Mouse (Mus musculus): Measurements from ENCODE around the gene Zmynd8. TPM values are rescaled to one million over a fixed set of nuclear protein-coding genes. Genes with fewer than 3 reads are reported as not detected.

Gene Zmynd8
- polyA plus RNA-seq, 1 experiment from 2014 or later = 28.6 TPM

GRCm38 (mm10) chr2:165885951-165886320 is 12.9 kb downstream of the Zmynd8 start:
- Histone ChIP-seq H3K4me1 (ENCODE audit: control insufficient read depth, insufficient read depth, low read length) (peaks cover 77% of the 10 kb centered on the region), H3K9me3 (ENCODE audit: control insufficient read depth, low read length) (no peaks in the 10 kb centered on the region), H3K36me3 (ENCODE audit: control insufficient read depth, insufficient read depth, low read length) (no peaks in the 10 kb centered on the region), H3K27ac (replicated peaks; ENCODE audit: low read depth, low read length) (peak overlapping the region; percentile 99), H3K27me3 (replicated peaks; ENCODE audit: control insufficient read depth, insufficient read depth, low read length) (no peaks in the 10 kb centered on the region), H3K4me2 (ENCODE audit: low read depth, low read length) (no peak overlapping the region), H3K9ac (ENCODE audit: low read depth, low read length) (peak overlapping the region; percentile 63), H3K4me3 (ENCODE audit: low read depth, low read length) (no peak overlapping the region)
- ATAC-seq (ENCODE audit: low read depth) = no peak
- 21% methylated on average over 4 of the region's 4 CpGs for WGBS
- DNase-seq (ENCODE audit: low spot score) = no peak

GRCm38 (mm10) chr2:165885225-165885950 is 13.4 kb downstream of the Zmynd8 start:
- no peak overlapping the region for H3K4me3 ChIP-seq (ENCODE audit: low read depth, low read length)
- peak; percentile 88 for DNase-seq (ENCODE audit: low spot score)

GRCm38 (mm10) chr2:165884577-165885224 is 14.1 kb downstream of the Zmynd8 start:
- H3K36me3 ChIP-seq (ENCODE audit: control insufficient read depth, insufficient read depth, low read length) = peaks cover 4% of the 10 kb centered on the region; the same call in 1 of the 2 replicates
- H3K4me3 ChIP-seq (ENCODE audit: low read depth, low read length) = peak overlapping the region; percentile 36
- peak overlapping the region; percentile 67 for H3K9ac ChIP-seq (ENCODE audit: low read depth, low read length)
- H3K27ac ChIP-seq (replicated peaks; ENCODE audit: low read depth, low read length) = peak overlapping the region; percentile 99
- 6% methylated on average over 18 of the region's 21 CpGs for WGBS
- peaks cover 89% of the 10 kb centered on the region for H3K4me1 ChIP-seq (ENCODE audit: control insufficient read depth, insufficient read depth, low read length)
- H3K4me2 ChIP-seq (ENCODE audit: low read depth, low read length) = peak overlapping the region; percentile 62
- no peaks in the 10 kb centered on the region for H3K9me3 ChIP-seq (ENCODE audit: control insufficient read depth, low read length)
- peak; percentile 94 for DNase-seq (ENCODE audit: low spot score)
- peak; percentile 56 for ATAC-seq (ENCODE audit: low read depth)
- no peaks in the 10 kb centered on the region for H3K27me3 ChIP-seq (replicated peaks; ENCODE audit: control insufficient read depth, insufficient read depth, low read length)

More at GRCm38 (mm10) chr2:165885225-165885950, 13.4 kb downstream of the Zmynd8 start:
- 6% methylated on average over 12 of the region's 17 CpGs for WGBS
- Histone ChIP-seq H3K36me3 (ENCODE audit: control insufficient read depth, insufficient read depth, low read length) (peaks cover under 1% of the 10 kb centered on the region; the same call in 1 of the 2 replicates), H3K4me1 (ENCODE audit: control insufficient read depth, insufficient read depth, low read length) (peaks cover 82% of the 10 kb centered on the region), H3K9me3 (ENCODE audit: control insufficient read depth, low read length) (no peaks in the 10 kb centered on the region), H3K4me2 (ENCODE audit: low read depth, low read length) (peak overlapping the region; percentile 45), H3K9ac (ENCODE audit: low read depth, low read length) (peak overlapping the region; percentile 63), H3K27ac (replicated peaks; ENCODE audit: low read depth, low read length) (peak overlapping the region; percentile 99), H3K27me3 (replicated peaks; ENCODE audit: control insufficient read depth, insufficient read depth, low read length) (no peaks in the 10 kb centered on the region)
- 0 out of 2 replicates have a peak, but pooled peaks have one; percentile 14 for ATAC-seq (ENCODE audit: low read depth)

- 0 out of 2 replicates have a peak, but pooled peaks have one; percentile 13 for ATAC-seq (ENCODE audit: low read depth)
- Histone ChIP-seq H3K4me1 (ENCODE audit: control insufficient read depth, insufficient read depth, low read length) (peaks cover 96% of the 10 kb centered on the region), H3K4me2 (ENCODE audit: low read depth, low read length) (peak overlapping the region; percentile 62), H3K9me3 (ENCODE audit: control insufficient read depth, low read length) (no peaks in the 10 kb centered on the region), H3K36me3 (ENCODE audit: control insufficient read depth, insufficient read depth, low read length) (peaks cover 4% of the 10 kb centered on the region; the same call in 1 of the 2 replicates), H3K27me3 (replicated peaks; ENCODE audit: control insufficient read depth, insufficient read depth, low read length) (no peaks in the 10 kb centered on the region), H3K27ac (replicated peaks; ENCODE audit: low read depth, low read length) (peak overlapping the region; percentile 99), H3K9ac (ENCODE audit: low read depth, low read length) (peak overlapping the region; percentile 67), H3K4me3 (ENCODE audit: low read depth, low read length) (peak overlapping the region; percentile 36)
- WGBS = 8% methylated on average over 11 of the region's 11 CpGs
- DNase-seq (ENCODE audit: low spot score) = no peak
Measured at GRCm38 (mm10) chr2:165883846-165884576, 14.8 kb downstream of the Zmynd8 start.

- Histone ChIP-seq H3K4me3 (ENCODE audit: low read depth, low read length) (peak overlapping the region; percentile 36), H3K4me2 (ENCODE audit: low read depth, low read length) (peak overlapping the region; percentile 62), H3K27ac (replicated peaks; ENCODE audit: low read depth, low read length) (peak overlapping the region; percentile 99), H3K9me3 (ENCODE audit: control insufficient read depth, low read length) (no peaks in the 10 kb centered on the region), H3K27me3 (replicated peaks; ENCODE audit: control insufficient read depth, insufficient read depth, low read length) (no peaks in the 10 kb centered on the region), H3K36me3 (ENCODE audit: control insufficient read depth, insufficient read depth, low read length) (peaks cover 4% of the 10 kb centered on the region; the same call in 1 of the 2 replicates), H3K4me1 (ENCODE audit: control insufficient read depth, insufficient read depth, low read length) (peaks cover 96% of the 10 kb centered on the region), H3K9ac (ENCODE audit: low read depth, low read length) (peak overlapping the region; percentile 67)
- 4% methylated on average over 6 of the region's 6 CpGs for WGBS
- DNase-seq (ENCODE audit: low spot score) (peak; percentile 68), ATAC-seq (ENCODE audit: low read depth) (no peak)
Measured at GRCm38 (mm10) chr2:165883006-165883405, 15.8 kb downstream of the Zmynd8 start.

GRCm38 (mm10) chr2:165881585-165882431 is 17.0 kb downstream of the Zmynd8 start:
- Histone ChIP-seq H3K9ac (ENCODE audit: low read depth, low read length) (peak overlapping the region; percentile 67), H3K4me3 (ENCODE audit: low read depth, low read length) (peak overlapping the region; percentile 36), H3K4me1 (ENCODE audit: control insufficient read depth, insufficient read depth, low read length) (peaks cover 96% of the 10 kb centered on the region), H3K36me3 (ENCODE audit: control insufficient read depth, insufficient read depth, low read length) (peaks cover 8% of the 10 kb centered on the region; the same call in 1 of the 2 replicates), H3K27ac (replicated peaks; ENCODE audit: low read depth, low read length) (peak overlapping the region; percentile 99), H3K4me2 (ENCODE audit: low read depth, low read length) (peak overlapping the region; percentile 62), H3K27me3 (replicated peaks; ENCODE audit: control insufficient read depth, insufficient read depth, low read length) (no peaks in the 10 kb centered on the region), H3K9me3 (ENCODE audit: control insufficient read depth, low read length) (no peaks in the 10 kb centered on the region)
- 8% methylated on average over 13 of the region's 13 CpGs for WGBS
- peak; percentile 65 for DNase-seq (ENCODE audit: low spot score)
- no peak for ATAC-seq (ENCODE audit: low read depth)

GRCm38 (mm10) chr2:165881220-165881584 is 17.6 kb downstream of the Zmynd8 start:
- WGBS = 17% methylated on average over 3 of the region's 3 CpGs
- no peak for DNase-seq (ENCODE audit: low spot score)
- H3K27ac ChIP-seq (replicated peaks; ENCODE audit: low read depth, low read length) = peak overlapping the region; percentile 99
- peak overlapping the region; percentile 62 for H3K4me2 ChIP-seq (ENCODE audit: low read depth, low read length)
- ATAC-seq (ENCODE audit: low read depth) = no peak
- no peaks in the 10 kb centered on the region for H3K9me3 ChIP-seq (ENCODE audit: control insufficient read depth, low read length)
- peaks cover 8% of the 10 kb centered on the region; the same call in 1 of the 2 replicates for H3K36me3 ChIP-seq (ENCODE audit: control insufficient read depth, insufficient read depth, low read length)
- H3K4me3 ChIP-seq (ENCODE audit: low read depth, low read length) = peak overlapping the region; percentile 16; the same call in 1 of the 2 replicates
- no peak overlapping the region for H3K9ac ChIP-seq (ENCODE audit: low read depth, low read length)
- no peaks in the 10 kb centered on the region for H3K27me3 ChIP-seq (replicated peaks; ENCODE audit: control insufficient read depth, insufficient read depth, low read length)
- peaks cover 96% of the 10 kb centered on the region for H3K4me1 ChIP-seq (ENCODE audit: control insufficient read depth, insufficient read depth, low read length)

All from embryonic facial prominence, embryonic 14.5 days (tissue).